Mouse (Mus musculus): ENCODE results near the gene Ruvbl2.

The Ruvbl2 gene

DNA sequence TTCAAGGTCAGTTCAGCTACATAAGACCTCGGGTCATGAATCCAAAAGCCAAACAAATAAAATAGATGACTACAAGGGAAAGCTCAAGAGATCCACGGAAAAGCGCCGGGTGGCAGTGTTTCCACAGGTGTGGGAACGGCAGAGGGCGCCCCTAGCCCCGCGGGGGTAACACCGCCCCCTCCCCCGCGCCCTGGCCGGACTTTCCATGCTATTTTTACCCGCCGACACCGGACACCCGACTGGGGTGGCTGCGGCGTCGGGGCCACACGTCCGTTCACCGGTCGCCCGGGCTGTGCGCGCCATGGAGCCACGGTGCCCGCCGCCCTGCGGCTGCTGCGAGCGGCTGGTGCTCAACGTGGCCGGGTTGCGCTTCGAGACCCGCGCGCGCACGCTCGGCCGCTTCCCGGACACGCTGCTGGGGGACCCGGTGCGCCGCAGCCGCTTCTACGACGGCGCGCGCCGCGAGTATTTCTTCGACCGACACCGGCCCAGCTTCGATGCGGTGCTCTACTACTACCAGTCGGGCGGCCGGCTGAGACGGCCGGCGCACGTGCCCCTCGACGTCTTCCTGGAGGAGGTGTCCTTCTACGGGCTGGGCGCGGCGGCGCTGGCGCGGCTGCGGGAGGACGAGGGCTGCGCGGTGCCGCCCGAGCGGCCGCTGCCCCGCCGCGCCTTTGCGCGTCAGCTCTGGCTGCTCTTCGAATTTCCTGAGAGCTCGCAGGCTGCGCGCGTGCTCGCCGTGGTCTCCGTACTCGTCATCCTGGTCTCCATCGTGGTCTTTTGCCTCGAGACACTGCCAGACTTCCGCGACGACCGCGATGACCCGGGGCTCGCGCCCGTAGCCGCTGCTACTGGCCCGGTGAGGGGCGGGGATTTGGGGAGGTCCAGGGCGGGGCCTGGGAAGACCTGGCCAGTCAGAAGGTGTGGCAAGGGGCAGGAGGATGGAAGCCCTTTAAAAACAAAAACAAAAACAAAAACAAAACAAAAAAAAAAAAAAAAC, 31.4 kb downstream of the Ruvbl2 start:
- CTCF ChIA-PET, result interaction anchor here (0.6 to 4.9 kb wide), 35 partner anchors 9 to 395 kb away, joined by 3 to 53 read pairs (median 8); partner anchors contain the start of genes Gys1 (in 2 of the 4), Lhb (in 2 of the 4), Ruvbl2 (in 2 of the 4) and Snrnp70 (in 2 of the 4)
- POLR2A ChIA-PET, result interaction anchor here (0.6 to 39.9 kb wide), 37 partner anchors 10 to 420 kb away, joined by 3 to 1478 read pairs (median 8); partner anchors contain the start of genes Snrnp70 (in 4 of the 4), Gys1 (in 2 of the 4), Lhb (in 2 of the 4) and Ppfia3 (in 2 of the 4)

DNA sequence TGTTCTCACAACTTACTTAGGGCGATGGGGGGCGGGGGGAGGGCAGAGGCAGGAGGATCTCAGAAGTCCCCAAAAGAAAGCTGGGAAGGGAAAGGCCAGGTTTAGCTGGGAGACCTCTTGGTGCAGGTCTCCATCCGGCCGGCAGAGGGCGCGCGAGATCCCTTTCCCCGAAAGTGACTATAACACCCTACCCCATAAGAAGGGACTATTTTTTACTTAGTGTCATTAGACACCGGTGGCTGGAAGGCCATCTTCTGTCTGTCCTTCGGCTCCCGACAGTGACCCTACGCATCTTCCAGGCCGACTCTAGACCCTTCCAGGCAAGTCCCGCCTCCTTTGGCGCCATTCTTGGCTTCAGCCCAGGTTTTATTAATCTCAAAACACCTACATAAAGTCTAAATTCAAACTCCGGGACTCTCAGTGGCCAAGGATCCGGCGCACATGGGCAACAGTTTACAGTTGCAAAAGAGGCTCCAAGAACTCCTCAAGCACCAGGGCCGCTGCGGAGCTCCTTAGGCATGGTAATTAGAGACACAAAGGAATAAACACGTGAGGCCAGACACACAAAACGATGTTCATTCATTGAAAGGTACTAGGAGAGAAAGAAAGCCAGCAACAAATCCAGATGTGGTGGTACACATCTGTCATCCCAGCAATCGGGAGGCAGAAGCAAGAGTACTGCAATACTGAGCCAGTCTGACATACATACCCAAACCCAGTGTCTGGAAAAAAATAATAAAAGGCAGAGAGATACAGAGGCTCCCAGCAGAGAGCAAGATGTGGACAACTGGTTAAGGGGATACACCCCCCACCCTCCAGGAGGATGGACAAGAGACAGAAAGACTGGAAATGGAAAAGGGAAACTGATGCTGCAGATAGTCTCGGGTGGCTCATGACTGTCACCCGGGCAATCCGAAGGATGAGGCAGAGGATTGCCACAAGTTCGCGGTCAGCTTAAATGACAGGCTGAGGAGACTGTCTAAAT, 32.5 kb downstream of the Ruvbl2 start, which contains the start of gene Kcna7:
TSS of gene Kcna7 (plus strand) at position 563 of the 985 bp plus-strand sequence.
- POLR2A ChIA-PET, result interaction anchor here in 3 of 4 experiments (0.6 to 39.9 kb wide), 68 partner anchors 8 to 419 kb away, joined by 3 to 1478 read pairs (median 4); partner anchors contain the start of genes Ntf5 (in 3 of the 3), Snrnp70 (in 3 of the 3), Gys1 (in 2 of the 3) and Lhb (in 2 of the 3)
- CTCF ChIA-PET, result interaction anchor here (0.5 to 4.9 kb wide), 79 partner anchors 8 to 468 kb away, joined by 3 to 53 read pairs (median 5); partner anchors contain the start of genes Gys1 (in 3 of the 4), Lhb (in 3 of the 4), Ntf5 (in 3 of the 4) and Snrnp70 (in 3 of the 4)

DNA sequence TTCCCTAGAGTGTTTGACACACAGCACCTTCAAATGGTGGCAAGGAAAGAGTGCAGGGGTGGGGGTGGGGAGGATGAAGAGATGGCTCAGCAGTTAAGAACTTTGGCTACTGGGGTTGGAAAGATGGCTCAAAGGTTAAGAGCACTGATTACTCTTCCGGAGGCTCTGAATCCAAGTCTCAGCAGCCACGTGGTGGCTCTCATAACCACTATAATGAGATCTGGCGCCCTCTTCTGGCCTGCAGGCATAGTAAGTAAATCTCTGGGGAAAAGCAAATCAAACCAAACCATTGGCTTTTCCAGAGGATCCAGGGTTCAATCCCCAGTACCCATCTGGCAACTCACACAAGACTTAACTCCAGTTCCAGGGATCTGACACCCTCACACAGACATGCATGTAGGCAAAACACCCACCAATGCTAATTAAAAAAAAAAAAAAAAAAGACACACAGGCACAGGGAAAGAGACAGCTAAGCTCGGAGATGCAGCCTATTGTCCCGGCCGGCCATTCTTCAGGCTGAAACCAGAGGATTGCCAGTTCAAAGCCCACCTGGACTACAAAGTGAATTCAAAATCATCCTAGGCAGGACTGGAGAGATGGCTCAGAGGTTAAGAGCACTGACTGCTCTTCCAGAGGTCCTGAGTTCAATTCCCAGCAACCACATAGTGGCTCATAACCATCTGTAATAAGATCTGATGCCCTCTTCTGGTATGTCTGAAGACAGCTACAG, 34.2 kb downstream of the Ruvbl2 start:
- ChIA-PET POLR2A (interaction anchor here (0.5 to 39.9 kb wide), 14 partner anchors 14 to 208 kb away, joined by 3 to 1478 read pairs (median 5); partner anchors contain the start of genes Gys1 (in 2 of the 4), Bax (in 1 of the 4), Lin7b (in 1 of the 4) and Ppfia3 (in 1 of the 4)), CTCF (interaction anchor here in 3 of 4 experiments (0.6 to 4.9 kb wide), 15 partner anchors 13 to 253 kb away, joined by 3 to 47 read pairs (median 5); partner anchors contain the start of genes Lin7b (in 1 of the 3), Ppfia3 (in 1 of the 3) and Ruvbl2 (in 1 of the 3))

DNA sequence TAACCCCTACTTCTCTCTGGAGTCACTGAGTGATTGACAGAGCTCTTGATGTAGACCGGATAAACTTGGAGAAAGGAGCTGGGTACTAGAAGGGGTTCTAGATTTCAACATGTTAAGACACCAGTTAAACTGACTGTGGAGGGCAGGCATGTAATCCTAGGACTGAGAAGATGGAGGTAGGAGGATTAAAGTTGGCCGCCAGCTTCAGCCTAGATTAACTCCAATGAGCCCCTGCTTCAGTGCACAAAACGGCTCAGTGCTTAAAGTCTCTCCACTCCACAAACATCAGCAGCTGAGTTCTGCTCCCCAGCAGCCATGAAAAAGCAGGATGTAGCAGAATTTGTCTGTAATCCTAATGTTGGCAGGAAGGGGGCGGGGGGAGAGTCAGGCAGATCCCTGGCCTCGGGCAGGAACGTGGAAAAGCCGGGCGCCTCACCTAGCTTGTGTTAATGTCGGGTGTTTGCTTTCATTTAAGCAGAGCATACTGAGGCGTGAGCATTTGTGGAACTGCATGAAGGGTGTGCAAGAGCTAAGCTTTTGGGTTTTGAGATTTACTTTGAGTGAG, 36.3 kb downstream of the Ruvbl2 start:
- ChIA-PET POLR2A (interaction anchor here (0.5 to 39.9 kb wide), 40 partner anchors 8 to 510 kb away, joined by 3 to 1478 read pairs (median 4); partner anchors contain the start of genes Gys1 (in 3 of the 4), Ftl1 (in 2 of the 4), Ntf5 (in 2 of the 4) and Ppfia3 (in 2 of the 4)), CTCF (interaction anchor here (0.6 to 2.4 kb wide), 26 partner anchors 10 to 281 kb away, joined by 3 to 13 read pairs (median 3); partner anchors contain the start of genes Gys1 (in 1 of the 4), Lhb (in 1 of the 4), Ppfia3 (in 1 of the 4) and Ruvbl2 (in 1 of the 4))

DNA sequence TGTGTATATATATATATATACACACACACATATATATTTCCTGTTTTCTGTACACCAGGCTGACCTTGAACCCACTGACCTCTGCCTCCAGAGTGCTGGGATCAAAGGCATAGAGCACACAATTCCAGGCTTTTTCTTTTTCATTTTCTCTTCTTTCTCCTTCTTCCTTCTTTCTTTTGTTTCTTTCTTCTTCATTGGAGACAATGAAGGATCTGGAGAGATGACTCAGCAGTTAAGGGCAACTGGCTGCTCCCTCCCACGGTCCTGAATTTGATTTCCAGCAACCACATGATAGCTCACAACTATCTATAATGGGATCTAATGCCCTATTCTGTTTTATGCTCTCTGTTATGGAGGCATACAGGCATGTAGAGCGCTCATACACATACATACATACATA, 41.1 kb downstream of the Ruvbl2 start:
- POLR2A ChIA-PET, result interaction anchor here in 3 of 4 experiments (0.6 to 51.5 kb wide), 40 partner anchors 5 to 581 kb away, joined by 3 to 1478 read pairs (median 8); partner anchors contain the start of genes Ftl1 (in 3 of the 3), Kcna7 (in 3 of the 3), Ppfia3 (in 3 of the 3) and Trpm4 (in 2 of the 3)
- CTCF ChIA-PET, result interaction anchor here in 2 of 4 experiments (0.6 to 4.9 kb wide), 5 partner anchors 9 to 1519 kb away, joined by 3 to 33 read pairs (median 7); partner anchors contain the start of genes Kcna7 (in 1 of the 2) and Ntf5 (in 1 of the 2)

DNA sequence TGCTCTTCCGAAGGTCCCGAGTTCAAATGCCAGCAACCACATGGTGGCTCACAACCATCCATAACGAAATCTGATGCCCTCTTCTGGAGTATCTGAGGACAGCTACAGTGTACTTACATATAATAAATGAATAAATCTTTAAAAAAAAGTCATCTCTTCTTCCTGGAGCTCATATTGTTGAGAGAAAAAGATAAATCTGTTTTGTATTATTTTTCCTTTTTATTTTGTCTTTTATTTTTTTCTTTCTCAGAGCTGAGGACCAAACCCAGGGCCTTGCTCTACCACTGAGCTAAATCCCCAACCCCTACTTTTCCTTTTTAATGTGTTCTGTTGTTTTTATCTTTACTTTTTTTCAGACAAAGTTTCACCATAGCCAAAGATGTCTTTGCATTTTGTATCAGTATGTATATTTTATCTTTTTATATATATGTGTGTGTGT, 41.5 kb downstream of the Ruvbl2 start:
- ChIA-PET CTCF (interaction anchor here (0.6 to 4.9 kb wide), 14 partner anchors 9 to 1518 kb away, joined by 3 to 33 read pairs (median 4); partner anchors contain the start of genes Kcna7 (in 2 of the 4), Gys1 (in 1 of the 4), Ntf5 (in 1 of the 4) and Rasip1 (in 1 of the 4)), POLR2A (interaction anchor here (0.6 to 51.5 kb wide), 88 partner anchors 5 to 578 kb away, joined by 3 to 1478 read pairs (median 5); partner anchors contain the start of genes Ftl1 (in 3 of the 4), Kcna7 (in 3 of the 4), Ppfia3 (in 3 of the 4) and Bax (in 2 of the 4))

DNA sequence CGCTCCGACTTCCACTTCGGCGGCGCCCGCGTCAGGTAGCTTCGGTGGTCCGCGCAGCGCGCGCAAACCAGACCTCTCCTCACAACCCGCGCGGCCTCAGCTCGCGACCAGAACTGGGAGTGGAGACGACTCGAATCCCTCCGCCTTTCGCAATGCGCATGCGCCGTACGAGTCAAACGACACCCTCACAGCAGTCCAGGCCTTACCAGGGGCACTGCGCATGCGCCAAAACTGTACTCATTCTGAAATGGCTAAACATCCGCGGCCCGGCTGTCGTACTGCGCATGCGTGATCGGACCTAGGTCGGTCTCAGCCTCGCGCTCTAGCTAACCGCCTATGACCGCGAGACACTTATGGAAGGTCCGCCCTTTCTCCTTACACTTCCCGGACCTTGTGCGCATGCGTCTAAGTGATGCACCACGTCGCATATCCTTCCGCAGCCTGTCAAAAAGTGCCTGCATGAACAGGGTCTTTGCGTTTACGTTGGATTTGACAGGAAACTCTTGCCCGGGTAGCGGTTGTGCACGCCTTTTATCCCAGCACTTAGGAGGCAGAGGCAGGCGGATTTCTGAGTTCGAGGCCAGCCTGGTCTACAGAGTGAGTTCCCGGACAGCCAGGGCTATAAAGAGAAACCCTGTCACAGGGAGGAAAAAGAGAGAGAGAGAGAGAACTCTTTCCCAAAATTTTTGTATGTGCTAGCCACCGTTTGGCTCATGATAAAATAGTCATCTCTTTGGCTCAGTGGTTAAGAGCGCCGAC, 42.1 kb downstream of the Ruvbl2 start, which contains the start of gene Snrnp70:
TSS of gene Snrnp70 (minus strand) at position 165 of the 759 bp plus-strand sequence.
- CTCF ChIA-PET, result interaction anchor here (0.7 to 4.9 kb wide), 19 partner anchors 9 to 287 kb away, joined by 3 to 33 read pairs (median 4); partner anchors contain the start of genes Kcna7 (in 3 of the 4), Gys1 (in 1 of the 4), Ntf5 (in 1 of the 4) and Rasip1 (in 1 of the 4)
- POLR2A ChIA-PET, result interaction anchor here (0.6 to 51.5 kb wide), 107 partner anchors 4 to 577 kb away, joined by 3 to 1478 read pairs (median 5); partner anchors contain the start of genes Ccdc155 (in 3 of the 4), Ftl1 (in 3 of the 4), Gys1 (in 3 of the 4) and Kcna7 (in 3 of the 4)

DNA sequence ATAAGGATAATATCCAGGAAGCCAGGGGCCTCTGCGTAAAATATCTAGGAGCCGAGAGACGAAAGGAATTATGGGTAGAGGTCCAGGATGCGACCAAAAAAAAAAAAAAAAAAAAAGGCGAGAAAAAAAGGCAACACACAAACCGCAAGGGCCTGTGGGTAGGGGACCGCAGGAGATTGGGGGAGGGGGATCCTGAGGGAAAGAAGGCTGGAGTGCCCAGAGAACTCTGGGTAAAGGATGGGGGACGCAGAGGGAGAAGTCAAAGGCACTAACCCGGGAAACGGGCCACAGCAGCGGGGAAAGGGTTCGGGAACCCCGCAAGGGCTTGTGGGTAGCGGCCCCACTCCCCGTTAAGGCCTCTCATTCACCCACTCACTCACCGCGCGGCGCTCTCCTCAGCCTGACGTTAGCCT, 42.8 kb downstream of the Ruvbl2 start:
- POLR2A ChIA-PET, result interaction anchor here (0.6 to 51.5 kb wide), 101 partner anchors 4 to 576 kb away, joined by 3 to 1478 read pairs (median 5); partner anchors contain the start of genes Ccdc155 (in 3 of the 4), Ftl1 (in 3 of the 4), Kcna7 (in 3 of the 4) and Ppfia3 (in 3 of the 4)
- CTCF ChIA-PET, result interaction anchor here (0.7 to 4.9 kb wide), 17 partner anchors 8 to 287 kb away, joined by 3 to 33 read pairs (median 4); partner anchors contain the start of genes Kcna7 (in 3 of the 4), Gys1 (in 1 of the 4) and Ntf5 (in 1 of the 4)

DNA sequence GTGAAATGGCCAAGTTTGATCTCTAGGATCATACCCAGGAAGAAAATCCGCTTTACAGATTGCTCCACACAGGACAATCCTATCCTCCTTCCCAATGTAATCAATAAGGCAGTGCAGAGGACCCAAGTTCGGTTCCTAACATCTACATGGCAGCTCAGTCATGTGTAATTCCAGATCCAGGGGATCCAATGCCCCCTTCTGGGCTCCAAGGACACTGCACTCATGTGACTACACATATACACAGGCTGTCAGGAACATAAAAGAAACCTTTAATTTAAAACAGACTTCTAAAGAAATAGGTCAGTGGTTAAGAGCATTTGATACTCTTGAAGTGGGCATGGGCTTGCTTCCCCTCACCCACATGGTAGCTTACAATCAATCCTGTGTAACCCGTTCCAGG, 51.8 kb downstream of the Ruvbl2 start:
- ChIA-PET POLR2A (interaction anchor here in 3 of 4 experiments (0.7 to 51.5 kb wide), 12 partner anchors 5 to 173 kb away, joined by 3 to 1478 read pairs (median 4); partner anchors contain the start of genes Kcna7 (in 2 of the 3), Ppfia3 (in 2 of the 3), Snrnp70 (in 2 of the 3) and Gys1 (in 1 of the 3)), CTCF (interaction anchor here in 3 of 4 experiments (0.6 to 1.8 kb wide), 9 partner anchors 9 to 242 kb away, joined by 3 to 5 read pairs (median 4); partner anchors contain the start of genes Kcna7 (in 1 of the 3), Slc6a21 (in 1 of the 3) and Snrnp70 (in 1 of the 3))

DNA sequence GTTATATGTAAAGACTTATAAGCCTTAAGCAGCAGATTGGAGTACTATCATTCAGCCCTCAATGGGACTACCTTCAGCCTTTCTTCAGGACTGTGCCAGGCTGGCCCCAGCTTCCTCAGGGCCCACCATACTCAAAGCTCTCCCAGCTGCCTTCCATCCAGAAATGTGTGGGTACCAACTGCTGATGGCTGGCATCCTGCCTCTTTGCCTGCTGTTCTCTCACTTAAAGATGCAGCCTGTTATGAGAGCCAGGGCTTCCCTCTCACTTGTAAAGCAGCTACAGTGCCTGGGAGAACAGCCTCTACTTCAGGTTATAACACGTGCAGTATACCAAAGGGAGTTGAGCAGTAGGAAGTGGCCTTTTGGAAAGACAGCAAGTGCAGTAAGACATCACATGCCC, 61.8 kb downstream of the Ruvbl2 start:
- CTCF ChIA-PET, result interaction anchor here in 3 of 4 experiments (0.6 to 2.3 kb wide), 4 partner anchors 10 to 211 kb away, joined by 3 to 10 read pairs (median 4); partner anchors contain the start of gene Kcna7 (in 1 of the 3)
- POLR2A ChIA-PET, result interaction anchor here (0.7 to 51.5 kb wide), 20 partner anchors 4 to 347 kb away, joined by 3 to 1478 read pairs (median 5); partner anchors contain the start of genes Ppfia3 (in 3 of the 4), Snrnp70 (in 2 of the 4), Ftl1 (in 1 of the 4) and Gys1 (in 1 of the 4)

DNA sequence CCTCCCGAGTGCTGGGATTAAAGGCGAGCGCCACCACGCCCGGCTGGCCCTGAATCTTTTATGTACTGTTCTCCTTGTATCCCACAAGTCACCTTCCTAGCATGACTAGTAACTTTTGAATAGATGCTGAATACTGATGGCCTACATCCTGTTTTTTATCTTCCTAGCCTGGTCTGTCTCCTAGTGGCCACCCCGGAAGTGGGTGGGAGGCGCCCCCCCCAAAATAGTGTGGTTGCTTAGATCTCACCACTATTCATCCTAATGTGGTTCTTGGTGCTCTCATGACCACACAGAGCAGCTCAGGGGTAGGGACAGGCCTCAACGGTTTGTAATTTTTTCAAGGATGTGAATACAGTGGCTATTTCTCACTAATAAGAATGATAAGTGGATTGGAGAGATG, 63.3 kb downstream of the Ruvbl2 start:
- CTCF ChIA-PET, result interaction anchor here in 1 of 4 experiments (0.6 kb wide), 1 partner anchor 267 kb away, joined by 14 read pairs; no protein-coding TSS in a partner anchor
- POLR2A ChIA-PET, result interaction anchor here (0.6 to 51.5 kb wide), 9 partner anchors 3 to 254 kb away, joined by 3 to 1478 read pairs (median 6); partner anchors contain the start of genes Kcna7 (in 1 of the 4), Lin7b (in 1 of the 4), Ppfia3 (in 1 of the 4) and Snrnp70 (in 1 of the 4)

DNA sequence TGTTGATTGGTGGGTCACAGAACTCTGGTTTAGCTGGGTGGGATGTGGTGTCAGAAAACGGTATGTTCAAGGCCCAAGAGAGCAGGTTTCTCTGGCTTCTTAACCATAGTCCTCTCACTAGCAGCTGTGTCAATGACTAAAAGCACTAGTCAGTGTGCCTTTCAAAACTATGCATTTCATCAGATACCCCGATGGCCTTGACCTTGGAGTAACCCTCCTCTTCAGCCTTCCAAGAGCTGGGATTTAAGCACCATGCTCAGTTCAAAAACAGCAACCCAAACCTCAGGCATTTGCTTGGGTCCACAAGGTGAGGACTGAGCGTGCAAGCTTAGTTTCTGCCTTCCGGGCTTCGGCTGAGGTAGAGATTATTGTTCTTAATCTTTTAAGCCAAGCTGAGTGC, 65.5 kb downstream of the Ruvbl2 start:
- CTCF ChIA-PET, result interaction anchor here in 2 of 4 experiments (0.6 to 1.2 kb wide), 6 partner anchors 7 to 424 kb away, joined by 3 to 17 read pairs (median 3); no protein-coding TSS in a partner anchor
- POLR2A ChIA-PET, result interaction anchor here in 3 of 4 experiments (0.6 to 51.5 kb wide), 19 partner anchors 0 to 318 kb away, joined by 3 to 1478 read pairs (median 4); partner anchors contain the start of genes Snrnp70 (in 2 of the 3), Kcna7 (in 1 of the 3), Lhb (in 1 of the 3) and Lin7b (in 1 of the 3)
